Mouse (Mus musculus) E14TG2a.4 (cell line): ENCODE results near the gene C4bp.

Experiments
- H3K27me3 ChIP-seq: 2 replicates; pipeline ENCODE4 v1.6.1; 2014; ENCODE audit warnings: low read length, control low read depth; ENCODE audit not compliant: insufficient read depth
- H3K36me3 ChIP-seq: 2 replicates; pipeline ENCODE4 v1.6.1; 2014; ENCODE audit warnings: low read length, control low read depth; ENCODE audit not compliant: insufficient read depth
- H3K4me1 ChIP-seq: replicated peaks from 2 replicates; pipeline ENCODE4 v1.6.1; 2014; ENCODE audit warnings: low read depth, low read length, control low read depth
- H3K4me3 ChIP-seq: replicated peaks from 2 replicates; pipeline ENCODE4 v1.5.1; 2014; ENCODE audit warnings: mild to moderate bottlenecking, low read length
- H3K9me3 ChIP-seq: 2 replicates; pipeline ENCODE4 v1.6.1; 2014; ENCODE audit warnings: low read length, control low read depth
- CTCF ChIP-seq: conservative IDR thresholded peaks from 2 replicates; pipeline ENCODE4 v1.5.1; 2014; ENCODE audit warnings: low read length
- NANOG ChIP-seq: IDR thresholded peaks from 2 replicates; pipeline ENCODE4 v1.6.1; 2014; ENCODE audit warnings: borderline replicate concordance, low read length, mixed read lengths
- POU5F1 ChIP-seq: IDR thresholded peaks from 2 replicates; pipeline ENCODE4 v1.6.1; 2014; ENCODE audit warnings: low read length, borderline replicate concordance

Gene C4bp

DNA sequence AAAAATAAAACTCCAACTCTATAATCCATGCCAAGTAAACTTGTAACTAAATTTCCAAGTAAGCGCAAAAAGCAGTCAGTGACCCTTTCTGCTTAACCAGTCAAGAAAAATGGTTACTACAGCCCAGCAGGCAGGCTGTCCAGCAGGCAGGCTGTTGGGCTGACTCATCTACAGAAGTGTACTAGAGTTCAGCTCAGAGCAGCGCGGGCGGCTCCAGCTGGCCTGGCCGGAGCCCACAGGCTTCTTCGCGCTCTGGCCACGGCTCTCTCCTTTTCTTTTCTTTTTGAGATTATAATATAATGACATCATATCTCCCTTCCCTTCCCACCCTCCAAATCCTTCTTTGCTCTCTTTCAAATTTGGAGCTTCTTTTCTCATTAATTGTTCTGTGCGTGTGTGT, 72.8 kb downstream of the C4bp start:
- TF ChIP-seq POU5F1 (no peak), NANOG (no peak), CTCF (no peak)
- Histone ChIP-seq H3K9me3 (0 out of 2 replicates have a peak, but pooled peaks cover 2% of the 10 kb centered on the region), H3K27me3 (no peaks in the 10 kb centered on the region), H3K36me3 (no peaks in the 10 kb centered on the region), H3K4me3 (no peak overlapping the region), H3K4me1 (no peaks in the 10 kb centered on the region)
